Mouse (Mus musculus) heart, postnatal 10 days (tissue): ENCODE results near the gene Plin4. TPM values are rescaled to one million over a fixed set of nuclear protein-coding genes. Genes with fewer than 3 reads are reported as not detected.
"Not testable (repeated sequence)": the region's sequence is repeated elsewhere in the genome, so short reads cannot be mapped to it uniquely, and the experiment has no call there.

Experiments used
- DNase-seq, 2 experiments: peaks; one replicate each; pipeline ENCODE4 v3.0.0; 2021
- intact Hi-C: fragments of 180-260 bp; cut with DNase I; formaldehyde crosslinking; loops from one replicate; pipeline ENCODE4 v1.15.1; 2025
- total RNA-seq, 2 experiments: library from RNA; stranded (reverse); gene quantifications; 2 replicates each; pipeline ENCODE4 v1.2.3; 2021

Plin4 gene
- total RNA-seq, 2 experiments from 2014 or later, result 80.9 to 155 TPM

DNA sequence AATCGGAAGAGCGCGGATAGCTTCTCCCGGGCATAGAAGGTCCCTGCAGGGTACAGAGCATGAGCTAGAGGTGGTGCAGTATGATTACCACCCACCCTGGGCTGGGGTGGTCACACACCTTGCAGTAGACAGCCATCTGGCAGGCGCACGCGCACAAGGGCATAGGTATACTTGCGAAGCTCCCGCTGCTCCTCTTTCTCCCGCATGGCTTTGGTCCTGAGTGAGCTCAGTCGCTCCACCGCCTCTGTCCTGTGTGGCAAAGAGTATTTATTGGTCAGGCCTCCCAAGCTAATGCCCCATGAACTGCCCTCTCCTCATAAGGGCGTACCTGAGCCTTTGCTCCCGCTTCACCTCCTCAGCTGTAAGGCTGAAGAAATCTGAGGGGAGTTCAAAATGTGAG is 40.5 kb downstream of the Plin4 start:
- intact Hi-C loops, result no loop called here
- no peak for DNase-seq

DNA sequence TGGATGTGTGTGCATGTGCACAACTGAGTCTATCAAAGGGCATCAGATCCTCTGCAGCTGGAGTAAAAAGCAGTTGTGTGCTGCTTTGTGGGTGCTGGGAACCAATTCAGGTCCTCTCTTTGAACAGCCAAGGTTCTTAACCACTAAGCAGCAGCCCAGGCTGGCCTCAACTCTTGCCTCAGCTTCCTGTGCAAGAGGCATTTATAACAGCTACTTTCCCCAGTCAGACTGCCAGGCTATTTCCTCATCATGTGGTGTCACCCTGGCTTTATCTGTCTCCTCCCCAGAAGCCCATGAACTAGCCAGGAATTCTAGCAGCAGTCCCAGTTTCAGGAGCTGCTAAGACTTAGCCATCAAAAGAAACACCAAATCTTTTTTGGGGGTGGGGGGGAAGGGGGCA is 43.2 kb downstream of the Plin4 start:
- DNase-seq, result no peak
- intact Hi-C loops, result no loop called here

DNA sequence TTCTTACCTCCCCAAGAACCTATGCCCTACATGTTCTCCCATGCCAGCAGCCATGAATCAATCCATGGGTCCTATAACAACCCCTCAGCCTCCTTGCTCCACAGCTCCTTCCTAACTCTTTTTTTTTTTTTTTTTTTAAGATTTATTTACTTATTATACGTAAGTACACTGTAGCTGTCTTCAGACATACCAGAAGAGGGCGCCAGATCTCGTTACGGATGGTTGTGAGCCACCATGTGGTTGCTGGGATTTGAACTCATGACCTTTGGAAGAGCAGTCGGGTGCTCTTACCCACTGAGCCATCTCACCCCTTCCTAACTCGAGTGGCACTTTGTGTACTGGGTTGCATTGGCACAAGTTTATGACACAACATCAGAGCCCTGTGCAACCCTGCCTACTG is 43.9 kb downstream of the Plin4 start:
- DNase-seq, intact Hi-C loops: not testable (repeated sequence)

DNA sequence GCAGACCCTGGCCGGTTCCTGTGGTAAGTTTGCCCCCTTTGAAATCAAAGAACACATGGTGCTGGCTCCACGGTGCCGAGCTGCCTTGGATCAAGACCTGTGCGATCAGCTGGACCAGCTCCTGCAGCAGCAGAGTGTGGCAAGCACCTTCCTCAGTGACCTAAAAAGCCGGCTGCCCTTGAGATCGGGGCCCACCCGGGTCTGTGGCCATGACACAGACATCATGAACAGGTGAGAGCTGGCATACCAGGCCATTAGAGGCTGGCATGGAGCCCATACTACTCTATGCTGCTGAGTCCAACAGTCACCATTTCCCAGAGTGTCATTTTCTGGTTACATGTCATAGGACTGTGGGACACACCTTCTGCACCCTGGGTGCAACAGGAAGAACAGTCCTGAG is 47.5 kb downstream of the Plin4 start:
- no peak for DNase-seq
- intact Hi-C loops, result no loop called here

DNA sequence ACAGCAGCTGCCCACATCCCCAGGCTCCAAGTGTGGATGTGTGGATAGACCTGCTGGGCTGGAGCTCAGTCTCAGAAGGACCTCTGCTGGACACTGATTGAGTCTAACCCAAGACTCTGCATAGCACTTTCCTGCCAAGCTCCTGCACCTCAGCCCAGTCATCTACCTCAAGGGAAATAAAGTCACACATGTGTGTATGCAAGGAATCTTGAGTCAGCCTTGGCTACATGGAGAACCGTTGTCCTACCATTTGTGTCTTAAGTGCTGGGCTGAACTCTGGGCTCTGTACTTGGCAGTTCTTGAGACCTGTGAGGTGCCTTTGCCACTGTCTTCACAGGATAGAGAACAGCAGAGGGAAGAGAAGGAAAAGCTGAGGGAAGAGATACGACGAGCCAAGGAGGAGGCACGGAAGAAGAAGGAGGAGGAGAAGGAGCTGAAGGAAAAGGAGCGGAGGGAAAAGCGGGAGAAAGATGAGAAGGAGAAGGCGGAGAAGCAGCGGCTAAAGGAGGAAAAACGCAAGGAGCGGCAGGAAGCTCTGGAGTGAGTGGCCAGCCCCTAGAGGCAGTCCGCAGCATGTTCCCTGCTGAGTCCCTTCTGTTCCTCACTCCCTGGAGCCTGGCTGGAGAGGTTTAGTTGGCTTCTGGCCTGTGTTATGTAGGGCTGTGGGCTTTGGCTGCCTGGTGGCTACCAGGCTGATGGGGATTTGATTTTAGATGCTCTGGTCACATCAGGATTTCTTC is 52.1 kb downstream of the Plin4 start:
- intact Hi-C loops, result no loop called here
- no peak for DNase-seq

DNA sequence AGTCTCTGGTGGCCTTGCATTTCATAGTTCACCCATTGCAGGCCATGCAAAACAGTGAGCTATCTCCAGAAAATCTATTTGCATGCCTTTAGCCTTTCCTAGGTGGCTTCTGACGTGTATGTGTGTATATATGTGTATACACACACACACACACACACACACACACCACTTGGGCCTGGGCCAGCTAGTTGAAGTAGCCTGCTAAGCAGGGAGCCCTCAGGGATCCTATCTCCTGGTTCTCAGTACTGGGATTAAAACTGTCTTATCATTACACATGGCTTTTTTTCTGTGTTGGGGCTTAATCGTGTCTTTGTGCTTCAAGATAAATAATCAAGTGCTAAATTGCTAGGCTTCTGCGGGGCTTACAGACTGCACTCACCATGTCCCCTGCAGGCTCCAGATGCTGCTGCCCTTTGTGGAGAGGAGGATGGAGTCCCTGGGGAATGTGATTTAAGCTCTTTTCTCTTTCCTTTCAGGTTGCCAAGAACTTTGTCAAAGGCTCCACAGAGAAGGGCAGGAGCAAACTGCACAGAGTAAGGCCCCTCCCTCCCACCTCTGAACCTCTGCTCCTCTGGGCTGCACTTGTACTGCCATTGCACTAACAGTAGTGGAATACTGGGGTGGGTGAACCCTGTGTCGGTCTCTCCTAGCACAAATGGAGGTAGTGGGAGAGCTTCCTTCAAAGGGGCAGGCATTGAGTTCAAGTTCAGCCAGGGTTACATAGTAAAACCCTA is 53.5 kb downstream of the Plin4 start:
- DNase-seq, result no peak
- intact Hi-C loops, result no loop called here

DNA sequence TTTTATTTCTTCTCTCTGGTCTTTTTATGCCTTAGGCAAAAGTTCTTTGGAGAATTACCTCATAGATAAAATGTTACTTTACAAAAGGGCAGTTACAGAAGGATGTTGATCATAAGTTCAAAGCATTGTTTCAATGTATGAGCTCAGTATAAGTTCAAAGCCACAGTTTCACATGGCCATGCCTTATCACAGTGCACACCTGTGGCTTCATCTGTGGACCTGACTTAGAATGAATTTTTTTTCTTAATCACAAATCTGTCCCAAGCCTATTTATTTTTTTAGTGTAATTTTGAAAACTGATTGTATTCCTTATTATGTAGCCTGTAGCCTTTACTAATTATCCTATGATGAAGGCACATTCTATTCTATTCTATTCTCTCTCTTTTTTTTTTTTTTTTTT is 54.7 kb downstream of the Plin4 start:
- no peak for DNase-seq
- intact Hi-C loops, result no loop called here

DNA sequence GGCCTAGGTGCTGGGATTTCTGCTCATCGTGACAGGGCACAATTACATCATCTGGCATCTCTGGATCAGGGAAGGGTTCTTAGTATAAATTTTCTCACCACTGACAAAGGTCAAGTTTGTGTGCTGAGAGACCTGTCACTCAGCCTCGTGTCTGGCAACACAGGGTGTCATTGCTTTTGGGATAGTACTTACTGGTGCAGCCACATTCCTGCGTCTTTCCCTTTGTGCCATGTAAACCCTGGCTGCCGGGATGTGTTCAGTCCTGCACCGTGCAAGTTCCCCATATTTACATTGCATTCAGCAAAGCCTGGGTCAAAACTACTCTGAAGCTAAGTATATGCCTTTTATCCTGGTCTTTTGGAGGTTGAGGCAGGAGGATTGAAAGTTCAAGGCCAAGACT is 58.2 kb downstream of the Plin4 start:
- intact Hi-C loops, result no loop called here

More for the DNA sequence above, 58.2 kb downstream of the Plin4 start:
- no peak for DNase-seq

Other genes with a start within 250 kb of the Plin4 start
- gene Zfp119a, start 230.9 kb downstream of the Plin4 start, total RNA-seq, result 1 to 10 TPM; 5.5 to 5.6 TPM
- gene Zfp959, start 217.7 kb downstream of the Plin4 start, total RNA-seq, result 1 to 10 TPM; 4.9 to 5.3 TPM
- gene Zfp119b, start 160.3 kb downstream of the Plin4 start, total RNA-seq, result 1 to 10 TPM; 4.4 to 4.5 TPM
- gene Ebi3, start 157.2 kb downstream of the Plin4 start, total RNA-seq, result under 1 TPM; 0.22 to 0.82 TPM
- 10 to 100 TPM; 12.8 TPM for gene Yju2, start 150.7 kb downstream of the Plin4 start, total RNA-seq
- gene Shd, start 139.3 kb downstream of the Plin4 start, total RNA-seq, result 1 to 10 TPM; 1.8 to 3.4 TPM
- under 1 TPM in 1 of 2 experiments, not detected in 1; 0.31 TPM for gene Fsd1, start 123.3 kb downstream of the Plin4 start, total RNA-seq
- gene Stap2, start 104.2 kb downstream of the Plin4 start, total RNA-seq, result 10 to 100 TPM; 17.8 to 18.8 TPM
- gene Mpnd, start 104.1 kb downstream of the Plin4 start, total RNA-seq, result 10 to 100 TPM; 47.4 to 50.1 TPM
- gene Sh3gl1, start 73.2 kb downstream of the Plin4 start, total RNA-seq, result 10 to 100 TPM; 32.0 to 33.9 TPM
- gene Chaf1a, start 69.4 kb downstream of the Plin4 start, total RNA-seq, result 1 to 10 TPM; 5.2 to 6.3 TPM
- gene Ubxn6, start 34.8 kb downstream of the Plin4 start, total RNA-seq, result 10 to 100 TPM; 50.9 to 57.4 TPM
- 10 to 100 TPM; 38.9 to 42.2 TPM for gene Hdgfl2, start 30.2 kb downstream of the Plin4 start, total RNA-seq
- 100 to 1,000 TPM; 126 to 166 TPM for gene Plin5, start 7.8 kb upstream of the Plin4 start, total RNA-seq
- gene Lrg1, start 12.2 kb upstream of the Plin4 start, total RNA-seq, result 10 to 100 TPM; 12.6 to 25.2 TPM
- gene Sema6b, start 30.5 kb upstream of the Plin4 start, total RNA-seq, result 10 to 100 TPM; 11.3 to 13.7 TPM
- gene Tnfaip8l1, start 52.7 kb upstream of the Plin4 start, total RNA-seq, result 1 to 10 TPM; 5.8 to 8.4 TPM
- 10 to 100 TPM; 36.6 to 40.3 TPM for gene Mydgf, start 74.1 kb upstream of the Plin4 start, total RNA-seq
- 10 to 100 TPM; 29.1 to 33.3 TPM for gene Dpp9, start 109.1 kb upstream of the Plin4 start, total RNA-seq
- gene Fem1a, start 147.0 kb upstream of the Plin4 start, total RNA-seq, result 10 to 100 TPM; 81.5 to 94.9 TPM
- 10 to 100 TPM; 11.6 to 12.7 TPM for gene Ticam1, start 167.0 kb upstream of the Plin4 start, total RNA-seq
- 10 to 100 TPM; 67.0 to 81.9 TPM for gene Plin3, start 183.1 kb upstream of the Plin4 start, total RNA-seq
- not detected for gene Arrdc5, start 190.5 kb upstream of the Plin4 start, total RNA-seq
- gene Uhrf1, start 193.5 kb upstream of the Plin4 start, total RNA-seq, result 10 to 100 TPM; 21.6 to 23.3 TPM
- 10 to 100 TPM; 42.4 to 44.9 TPM for gene Kdm4b, start 216.3 kb upstream of the Plin4 start, total RNA-seq